ENCODE assay signal across 13 mouse cellular contexts in genomic region chr9:109080516-109080915, GRCm38 (mm10). TPM values are rescaled to one million over a fixed set of nuclear protein-coding genes. Genes with fewer than 3 reads are reported as not detected.
DNase-seq lines count a peak whose midpoint lies in the region; ATAC-seq and TF ChIP-seq lines count a peak whose summit lies in the region.
"Had no signal": no experiment of that assay in that cellular context is flagged by ENCODE, and none has a peak within 500 bp of the region (broad histone marks: within the 10 kb centered on the region; RNA-seq: fewer than 3 reads in every experiment).

No protein-coding gene starts in this region.

- DNase-seq in liver, embryonic 11.5 days (ENCODE audit: low spot score), result no peak
- no peak for DNase-seq in liver
- DNase-seq in spleen, adult 12 weeks (ENCODE audit: low spot score), result no peak
- no peak for DNase-seq in gastrocnemius, adult 2 months
- DNase-seq: cerebellum, adult 11 months; kidney, postnatal 14 days; layer of hippocampus, adult 9-11 months; lung, postnatal 14 days had no signal

- peaks cover 34% of the 10 kb centered on the region for H3K4me1 ChIP-seq in erythroblast, embryonic 14.5 days (ENCODE audit: control insufficient read depth)
- peaks cover 17% of the 10 kb centered on the region for H3K4me1 ChIP-seq in liver, embryonic 11.5 days (replicated peaks; ENCODE audit: control insufficient read depth, insufficient read depth, low read length)
- H3K4me1 ChIP-seq in embryonic facial prominence, embryonic 12.5 days, result peaks cover 11% of the 10 kb centered on the region
- peaks cover 21% of the 10 kb centered on the region for H3K4me1 ChIP-seq in liver, embryonic 16.5 days (ENCODE audit: control insufficient read depth, low read depth, low read length)

- H3K27me3 ChIP-seq in erythroblast, embryonic 14.5 days (ENCODE audit: control insufficient read depth), result no peaks in the 10 kb centered on the region
- H3K27me3 ChIP-seq in liver, embryonic 11.5 days (replicated peaks; ENCODE audit: control insufficient read depth, insufficient read depth, low read length), result no peaks in the 10 kb centered on the region
- no peaks in the 10 kb centered on the region for H3K27me3 ChIP-seq in embryonic facial prominence, embryonic 12.5 days
- H3K27me3 ChIP-seq in liver, embryonic 16.5 days (ENCODE audit: control insufficient read depth, insufficient read depth, low read depth, low read length), result no peaks in the 10 kb centered on the region

- H3K4me2 ChIP-seq in liver, embryonic 11.5 days, result peak overlapping the region; percentile 65
- H3K4me2 ChIP-seq in embryonic facial prominence, embryonic 12.5 days (replicated peaks), result peak overlapping the region; percentile 70; the same call in 1 of the 2 replicates
- peak overlapping the region; percentile 76 for H3K4me2 ChIP-seq in liver, embryonic 16.5 days (ENCODE audit: low read depth, low read length)

- no peak overlapping the region for H3K27ac ChIP-seq in liver, embryonic 11.5 days (ENCODE audit: low read depth, low read length)
- no peak overlapping the region for H3K27ac ChIP-seq in embryonic facial prominence, embryonic 12.5 days
- no peak overlapping the region for H3K27ac ChIP-seq in liver, embryonic 16.5 days (ENCODE audit: low read length)
- H3K27ac ChIP-seq in gastrocnemius, adult 2 months, result no peak overlapping the region

- H3K4me3 ChIP-seq in erythroblast, embryonic 14.5 days (replicated peaks), result peak overlapping the region; percentile 77
- H3K4me3 ChIP-seq in liver, embryonic 11.5 days (ENCODE audit: low read depth, low read length), result peak overlapping the region; percentile 84; the same call in 1 of the 2 replicates
- H3K4me3 ChIP-seq in embryonic facial prominence, embryonic 12.5 days, result no peak overlapping the region
- no peak overlapping the region for H3K4me3 ChIP-seq in liver, embryonic 16.5 days (ENCODE audit: low read depth, low read length)
- H3K4me3 ChIP-seq in gastrocnemius, adult 2 months, result no peak overlapping the region

- H3K9me3 ChIP-seq in erythroblast, embryonic 14.5 days (ENCODE audit: control insufficient read depth, low read length), result no peaks in the 10 kb centered on the region
- no peaks in the 10 kb centered on the region for H3K9me3 ChIP-seq in liver, embryonic 11.5 days (ENCODE audit: control insufficient read depth, low read length)
- H3K9me3 ChIP-seq in embryonic facial prominence, embryonic 12.5 days, result no peaks in the 10 kb centered on the region
- H3K9me3 ChIP-seq in liver, embryonic 16.5 days (replicated peaks; ENCODE audit: control insufficient read depth, low read length), result no peaks in the 10 kb centered on the region

- 91% methylated on average over 3 of the region's 3 CpGs for WGBS in liver, embryonic 11.5 days
- 95% methylated on average over 3 of the region's 3 CpGs for WGBS in embryonic facial prominence, embryonic 12.5 days
- 80% methylated on average over 3 of the region's 3 CpGs for WGBS in liver, embryonic 16.5 days (ENCODE audit: insufficient replicate concordance)

- H3K9ac ChIP-seq in liver, embryonic 11.5 days (ENCODE audit: low read depth, low read length), result no peak overlapping the region
- no peak overlapping the region for H3K9ac ChIP-seq in embryonic facial prominence, embryonic 12.5 days
- H3K9ac ChIP-seq in liver, embryonic 16.5 days (ENCODE audit: low read depth, low read length), result no peak overlapping the region

- intact Hi-C loops in gastrocnemius, adult 2 months (cut with DNase I), result no loop called here

- ATAC-seq in erythroblast, adult 5-6 weeks (replicated peaks; ENCODE audit: low FRiP score, poor library complexity, severe bottlenecking), result no peak
- no peak for ATAC-seq in liver, embryonic 11.5 days (replicated peaks; ENCODE audit: low FRiP score)
- no peak for ATAC-seq in embryonic facial prominence, embryonic 12.5 days (ENCODE audit: insufficient number of reproducible peaks, insufficient read depth, low FRiP score, low TSS enrichment)
- no peak for ATAC-seq in liver, embryonic 16.5 days (ENCODE audit: low read depth)
- ATAC-seq: inflammation-experienced regulatory T-cells, adult 6 months had no signal

- no peak for TF ChIP-seq CTCF in gastrocnemius, adult 2 months (IDR thresholded peaks at IDR 0.05)

- peaks cover 30% of the 10 kb centered on the region for H3K36me3 ChIP-seq in erythroblast, embryonic 14.5 days (ENCODE audit: control insufficient read depth)
- peaks cover 9% of the 10 kb centered on the region; the same call in 1 of the 2 replicates for H3K36me3 ChIP-seq in liver, embryonic 11.5 days (ENCODE audit: control insufficient read depth, insufficient read depth, low read length)
- H3K36me3 ChIP-seq in embryonic facial prominence, embryonic 12.5 days, result peaks cover 26% of the 10 kb centered on the region
- 0 out of 2 replicates have a peak, but pooled peaks cover 5% of the 10 kb centered on the region for H3K36me3 ChIP-seq in liver, embryonic 16.5 days (ENCODE audit: control insufficient read depth, insufficient read depth)

RNA-seq across cellular contexts. Expression of gene Ccdc51, which starts 1.8 kb away (rescaled TPM):
- polyA plus RNA-seq in erythroblast, embryonic 14.5 days (2012), result 0.84 and 0.85 TPM in 2 replicates
- total RNA-seq in erythroblast, adult 5-6 weeks (2015; ENCODE audit: low replicate concordance), result 2.5 TPM in 1 of 2 replicates, not detected in the other
- total RNA-seq in erythroblast, adult 5-6 weeks (2017; ENCODE audit: low replicate concordance), result 3.7 and 4.3 TPM in 2 replicates
- 21.9 TPM in 2 replicates for polyA plus RNA-seq in liver, embryonic 11.5 days (2014; fragmentation: Nextera tagmentation; extraction: Ambion mirVana)
- polyA plus RNA-seq in embryonic facial prominence, embryonic 12.5 days (2016; fragmentation: Nextera tagmentation; extraction: Ambion mirVana), result 13.9 and 15.0 TPM in 2 replicates
- 10.0 and 11.9 TPM in 2 replicates for polyA plus RNA-seq in liver, embryonic 16.5 days (2015; fragmentation: Nextera tagmentation; extraction: Ambion mirVana)
- 1 to 10 TPM; 6.5 to 7.9 TPM for total RNA-seq in gastrocnemius, adult 2 months (2021)

RNA-seq across cellular contexts. Expression of gene Tma7, which starts 1.9 kb away (rescaled TPM):
- polyA plus RNA-seq in erythroblast, embryonic 14.5 days (2012), result 68.0 and 97.9 TPM in 2 replicates
- total RNA-seq in erythroblast, adult 5-6 weeks (2015; ENCODE audit: low replicate concordance), result 104 and 108 TPM in 2 replicates
- total RNA-seq in erythroblast, adult 5-6 weeks (2017; ENCODE audit: low replicate concordance), result 44.6 and 57.0 TPM in 2 replicates
- polyA plus RNA-seq in liver, embryonic 11.5 days (2014; fragmentation: Nextera tagmentation; extraction: Ambion mirVana), result 716 and 742 TPM in 2 replicates
- polyA plus RNA-seq in embryonic facial prominence, embryonic 12.5 days (2016; fragmentation: Nextera tagmentation; extraction: Ambion mirVana), result 757 TPM in 2 replicates
- polyA plus RNA-seq in liver, embryonic 16.5 days (2015; fragmentation: Nextera tagmentation; extraction: Ambion mirVana), result 259 and 313 TPM in 2 replicates
- 100 to 1,000 TPM; 316 to 321 TPM for total RNA-seq in gastrocnemius, adult 2 months (2021)

RNA-seq across cellular contexts. Expression of gene Atrip, which starts 6.6 kb away (rescaled TPM):
- polyA plus RNA-seq in erythroblast, embryonic 14.5 days (2012), result 0.22 and 0.27 TPM in 2 replicates
- 4.2 TPM in 1 of 2 replicates, not detected in the other for total RNA-seq in erythroblast, adult 5-6 weeks (2015; ENCODE audit: low replicate concordance)
- 4.8 and 10.6 TPM in 2 replicates for total RNA-seq in erythroblast, adult 5-6 weeks (2017; ENCODE audit: low replicate concordance)
- polyA plus RNA-seq in liver, embryonic 11.5 days (2014; fragmentation: Nextera tagmentation; extraction: Ambion mirVana), result 24.3 and 28.9 TPM in 2 replicates
- 31.5 and 34.9 TPM in 2 replicates for polyA plus RNA-seq in embryonic facial prominence, embryonic 12.5 days (2016; fragmentation: Nextera tagmentation; extraction: Ambion mirVana)
- 8.5 and 8.8 TPM in 2 replicates for polyA plus RNA-seq in liver, embryonic 16.5 days (2015; fragmentation: Nextera tagmentation; extraction: Ambion mirVana)
- total RNA-seq in gastrocnemius, adult 2 months (2021), result 1 to 10 TPM; 8.0 to 8.5 TPM

RNA-seq across cellular contexts. Expression of gene Plxnb1, which starts 14.7 kb away (rescaled TPM):
- polyA plus RNA-seq in erythroblast, embryonic 14.5 days (2012), result under 0.01 and 0.07 TPM in 2 replicates
- total RNA-seq in erythroblast, adult 5-6 weeks (2015; ENCODE audit: low replicate concordance), result not detected in 2 replicates
- total RNA-seq in erythroblast, adult 5-6 weeks (2017; ENCODE audit: low replicate concordance), result not detected in 2 replicates
- 5.8 and 7.4 TPM in 2 replicates for polyA plus RNA-seq in liver, embryonic 11.5 days (2014; fragmentation: Nextera tagmentation; extraction: Ambion mirVana)
- 18.3 and 23.0 TPM in 2 replicates for polyA plus RNA-seq in embryonic facial prominence, embryonic 12.5 days (2016; fragmentation: Nextera tagmentation; extraction: Ambion mirVana)
- 4.9 and 6.3 TPM in 2 replicates for polyA plus RNA-seq in liver, embryonic 16.5 days (2015; fragmentation: Nextera tagmentation; extraction: Ambion mirVana)
- total RNA-seq in gastrocnemius, adult 2 months (2021), result 1 to 10 TPM in 1 of 2 experiments, under 1 TPM in 1; 0.54 to 1.1 TPM

RNA-seq across cellular contexts. Expression of gene Trex1, which starts 21.0 kb away (rescaled TPM):
- 0.74 and 1.6 TPM in 2 replicates for polyA plus RNA-seq in erythroblast, embryonic 14.5 days (2012)
- total RNA-seq in erythroblast, adult 5-6 weeks (2015; ENCODE audit: low replicate concordance), result 7.3 and 19.6 TPM in 2 replicates
- total RNA-seq in erythroblast, adult 5-6 weeks (2017; ENCODE audit: low replicate concordance), result 1.7 and 4.2 TPM in 2 replicates
- 8.9 and 9.7 TPM in 2 replicates for polyA plus RNA-seq in liver, embryonic 11.5 days (2014; fragmentation: Nextera tagmentation; extraction: Ambion mirVana)
- polyA plus RNA-seq in embryonic facial prominence, embryonic 12.5 days (2016; fragmentation: Nextera tagmentation; extraction: Ambion mirVana), result 10.3 and 13.1 TPM in 2 replicates
- polyA plus RNA-seq in liver, embryonic 16.5 days (2015; fragmentation: Nextera tagmentation; extraction: Ambion mirVana), result 7.4 and 8.8 TPM in 2 replicates
- 10 to 100 TPM; 13.2 TPM for total RNA-seq in gastrocnemius, adult 2 months (2021)

Comparison
In these comparisons a context has a peak if more than half of its experiments do, and no peak if none do; other contexts are left out.
1. H3K4me3 ChIP-seq: peak in erythroblast, embryonic 14.5 days (single experiment) and liver, embryonic 11.5 days (single experiment); none in embryonic facial prominence, embryonic 12.5 days (single experiment), liver, embryonic 16.5 days (single experiment) and gastrocnemius, adult 2 months (single experiment).
2. Peak in every context shown above with its lines, with median percentiles within 50 percentile points of each other: H3K4me2 ChIP-seq.